Mouse (Mus musculus) myocyte (in vitro differentiated cells): ENCODE results near the gene Ddx18.

Experiments used
- REST ChIP-seq: IDR thresholded peaks from one replicate; pipeline ENCODE4 v1.6.1; 2011; ENCODE audit warnings: mild to moderate bottlenecking, control low read depth, moderate library complexity; ENCODE audit not compliant: insufficient read depth, insufficient read length
- SRF ChIP-seq: IDR thresholded peaks from one replicate; pipeline ENCODE4 v1.6.1; 2011; ENCODE audit warnings: low read depth; ENCODE audit not compliant: control insufficient read depth, insufficient read length
- USF1 ChIP-seq: IDR thresholded peaks from one replicate; pipeline ENCODE4 v1.6.1; 2011; ENCODE audit warnings: low read depth, mild to moderate bottlenecking, control low read depth, moderate library complexity

GRCm38 (mm10) chr1:121567521-121568489 lies at the start of gene Ddx18:
- no peak for TF ChIP-seq REST
- TF ChIP-seq USF1 = peak; percentile 7
- TF ChIP-seq SRF = no peak
